Mouse (Mus musculus): ENCODE data around the gene Hint1. TPM values are rescaled to one million over a fixed set of nuclear protein-coding genes. Genes with fewer than 3 reads are reported as not detected.

Gene Hint1
- total RNA-seq, 2 experiments from 2014 or later = 192 to 203 TPM

Other genes with a start within 250 kb of the Hint1 start
- 10 to 100 TPM; 14.2 to 17.1 TPM for gene Cdc42se2, start 78.7 kb upstream of the Hint1 start, total RNA-seq (2021)
- 10 to 100 TPM; 18.6 to 19.1 TPM for gene Lyrm7, start 5.5 kb upstream of the Hint1 start, total RNA-seq (2021)
- 100 to 1,000 TPM in 1 of 2 experiments, 10 to 100 TPM in 1; 98.9 to 187 TPM for gene Gpx3, start 36.1 kb downstream of the Hint1 start, total RNA-seq (2021)
- gene Tnip1, start 96.5 kb downstream of the Hint1 start, total RNA-seq (2021) = 10 to 100 TPM; 35.9 to 36.3 TPM
- 100 to 1,000 TPM; 169 to 174 TPM for gene Anxa6, start 167.1 kb downstream of the Hint1 start, total RNA-seq (2021)
- gene Ccdc69, start 211.7 kb downstream of the Hint1 start, total RNA-seq (2021) = 1 to 10 TPM; 3.0 to 3.3 TPM
- 1 to 10 TPM; 8.2 TPM for gene Gm2a, start 231.7 kb downstream of the Hint1 start, total RNA-seq (2021)

Measured in gastrocnemius, adult 18-20 months (tissue).